Mouse (Mus musculus): ENCODE measurements around the gene Mien1. TPM values are rescaled to one million over a fixed set of nuclear protein-coding genes. Genes with fewer than 3 reads are reported as not detected.

The Mien1 gene
- polyA plus RNA-seq (2016; fragmentation: Nextera tagmentation; extraction: Ambion mirVana) = 158 and 159 TPM in 2 replicates

- 4% methylated on average over 43 of the region's 43 CpGs for WGBS
- peak within 1 kb of the TSS; percentile 72 for H3K27ac ChIP-seq
Measured at GRCm38 (mm10) chr11:98438331-98439158, at the start of gene Mien1. Mien1 (minus strand) TSS chr11:98438991.

GRCm38 (mm10) chr11:98487526-98488040, 48.8 kb upstream of the Mien1 start:
- Histone ChIP-seq H3K9me3 (replicated peaks) (no peaks in the 10 kb centered on the region), H3K4me3 (no peak overlapping the region), H3K27me3 (no peaks in the 10 kb centered on the region), H3K36me3 (no peaks in the 10 kb centered on the region), H3K4me1 (peaks cover 6% of the 10 kb centered on the region; the same call in 1 of the 2 replicates), H3K4me2 (replicated peaks) (no peak overlapping the region), H3K9ac (no peak overlapping the region), H3K27ac (peak overlapping the region; percentile 44; the same call in 1 of the 2 replicates)
- ATAC-seq (ENCODE audit: low FRiP score) = no peak
- 80% methylated on average over 5 of the region's 5 CpGs for WGBS

More at GRCm38 (mm10) chr11:98438331-98439158, at the start of gene Mien1:
- peak; percentile 89 for ATAC-seq (ENCODE audit: low FRiP score)
- Histone ChIP-seq H3K4me1 (peaks cover 8% of the 10 kb centered on the region), H3K9ac (peak within 1 kb of the TSS; percentile 67), H3K36me3 (peaks cover 32% of the 10 kb centered on the region), H3K4me2 (replicated peaks) (peak within 1 kb of the TSS; percentile 83), H3K27me3 (no peaks in the 10 kb centered on the region), H3K9me3 (replicated peaks) (no peaks in the 10 kb centered on the region), H3K4me3 (peak within 1 kb of the TSS; percentile 81)

GRCm38 (mm10) chr11:98485749-98486148, 47.0 kb upstream of the Mien1 start:
- H3K27me3 ChIP-seq = no peaks in the 10 kb centered on the region
- no peak overlapping the region for H3K9ac ChIP-seq
- no peak overlapping the region for H3K4me2 ChIP-seq (replicated peaks)
- no peaks in the 10 kb centered on the region for H3K9me3 ChIP-seq (replicated peaks)
- H3K4me3 ChIP-seq = no peak overlapping the region
- no peaks in the 10 kb centered on the region for H3K36me3 ChIP-seq
- WGBS = 93% methylated on average over 2 of the region's 2 CpGs
- no peak for ATAC-seq (ENCODE audit: low FRiP score)
- no peak overlapping the region for H3K27ac ChIP-seq
- H3K4me1 ChIP-seq = peaks cover 6% of the 10 kb centered on the region; the same call in 1 of the 2 replicates

- no peaks in the 10 kb centered on the region for H3K9me3 ChIP-seq (replicated peaks)
- H3K4me1 ChIP-seq = no peaks in the 10 kb centered on the region
- H3K27me3 ChIP-seq = no peaks in the 10 kb centered on the region
- H3K9ac ChIP-seq = no peak overlapping the region
- 86% methylated on average over 10 of the region's 10 CpGs for whole genome bisulfite sequencing
- no peaks in the 10 kb centered on the region for H3K36me3 ChIP-seq
- ATAC-seq (ENCODE audit: low FRiP score) = no peak
- no peak overlapping the region for H3K4me3 ChIP-seq
- H3K4me2 ChIP-seq (replicated peaks) = no peak overlapping the region
- H3K27ac ChIP-seq = no peak overlapping the region
Measured at GRCm38 (mm10) chr11:98482067-98482466, 43.3 kb upstream of the Mien1 start.

- no peaks in the 10 kb centered on the region for H3K9me3 ChIP-seq (replicated peaks)
- no peak for ATAC-seq (ENCODE audit: low FRiP score)
- no peak overlapping the region for H3K9ac ChIP-seq
- H3K36me3 ChIP-seq = no peaks in the 10 kb centered on the region
- H3K27ac ChIP-seq = no peak overlapping the region
- H3K27me3 ChIP-seq = no peaks in the 10 kb centered on the region
- no peak overlapping the region for H3K4me2 ChIP-seq (replicated peaks)
- H3K4me3 ChIP-seq = no peak overlapping the region
- 65% methylated on average over 6 of the region's 6 CpGs for WGBS
- H3K4me1 ChIP-seq = no peaks in the 10 kb centered on the region
Measured at GRCm38 (mm10) chr11:98481231-98481630, 42.4 kb upstream of the Mien1 start.

GRCm38 (mm10) chr11:98479940-98480497, 41.2 kb upstream of the Mien1 start:
- Histone ChIP-seq H3K9ac (no peak overlapping the region), H3K4me3 (no peak overlapping the region), H3K27ac (no peak overlapping the region), H3K4me2 (replicated peaks) (no peak overlapping the region), H3K36me3 (no peaks in the 10 kb centered on the region), H3K9me3 (replicated peaks) (no peaks in the 10 kb centered on the region), H3K4me1 (no peaks in the 10 kb centered on the region), H3K27me3 (no peaks in the 10 kb centered on the region)
- 90% methylated on average over 12 of the region's 12 CpGs for WGBS
- no peak for ATAC-seq (ENCODE audit: low FRiP score)

- Histone ChIP-seq H3K27me3 (no peaks in the 10 kb centered on the region), H3K27ac (no peak overlapping the region), H3K9me3 (replicated peaks) (no peaks in the 10 kb centered on the region), H3K9ac (no peak overlapping the region), H3K36me3 (no peaks in the 10 kb centered on the region), H3K4me1 (no peaks in the 10 kb centered on the region), H3K4me3 (no peak overlapping the region), H3K4me2 (replicated peaks) (no peak overlapping the region)
- ATAC-seq (ENCODE audit: low FRiP score) = no peak
- 85% methylated on average over 13 of the region's 13 CpGs for WGBS
Measured at GRCm38 (mm10) chr11:98479026-98479939, 40.5 kb upstream of the Mien1 start.

- WGBS = 73% methylated on average over 14 of the region's 14 CpGs
- Histone ChIP-seq H3K27ac (no peak overlapping the region), H3K9ac (no peak overlapping the region), H3K9me3 (replicated peaks) (no peaks in the 10 kb centered on the region), H3K27me3 (no peaks in the 10 kb centered on the region), H3K36me3 (no peaks in the 10 kb centered on the region), H3K4me2 (replicated peaks) (no peak overlapping the region), H3K4me1 (peaks cover 4% of the 10 kb centered on the region; the same call in 1 of the 2 replicates), H3K4me3 (no peak overlapping the region)
- ATAC-seq (ENCODE audit: low FRiP score) = no peak
Measured at GRCm38 (mm10) chr11:98477011-98477701, 38.4 kb upstream of the Mien1 start.

- Histone ChIP-seq H3K4me2 (replicated peaks) (no peak overlapping the region), H3K27me3 (no peaks in the 10 kb centered on the region), H3K9me3 (replicated peaks) (no peaks in the 10 kb centered on the region), H3K9ac (no peak overlapping the region), H3K36me3 (no peaks in the 10 kb centered on the region), H3K27ac (no peak overlapping the region), H3K4me1 (peaks cover 4% of the 10 kb centered on the region; the same call in 1 of the 2 replicates), H3K4me3 (no peak overlapping the region)
- no peak for ATAC-seq (ENCODE audit: low FRiP score)
- 86% methylated on average over 4 of the region's 4 CpGs for WGBS
Measured at GRCm38 (mm10) chr11:98476434-98476807, 37.6 kb upstream of the Mien1 start.

- no peak overlapping the region for H3K4me3 ChIP-seq
- no peaks in the 10 kb centered on the region for H3K36me3 ChIP-seq
- H3K4me2 ChIP-seq (replicated peaks) = no peak overlapping the region
- 92% methylated on average over 9 of the region's 9 CpGs for WGBS
- no peak overlapping the region for H3K9ac ChIP-seq
- no peaks in the 10 kb centered on the region for H3K27me3 ChIP-seq
- peaks cover 4% of the 10 kb centered on the region; the same call in 1 of the 2 replicates for H3K4me1 ChIP-seq
- ATAC-seq (ENCODE audit: low FRiP score) = no peak
- no peaks in the 10 kb centered on the region for H3K9me3 ChIP-seq (replicated peaks)
- H3K27ac ChIP-seq = no peak overlapping the region
Measured at GRCm38 (mm10) chr11:98475630-98476433, 37.0 kb upstream of the Mien1 start.

GRCm38 (mm10) chr11:98474967-98475366, 36.2 kb upstream of the Mien1 start:
- Histone ChIP-seq H3K4me2 (replicated peaks) (no peak overlapping the region), H3K4me1 (peaks cover 4% of the 10 kb centered on the region; the same call in 1 of the 2 replicates), H3K27me3 (no peaks in the 10 kb centered on the region), H3K9me3 (replicated peaks) (no peaks in the 10 kb centered on the region), H3K27ac (no peak overlapping the region), H3K9ac (no peak overlapping the region), H3K36me3 (no peaks in the 10 kb centered on the region), H3K4me3 (no peak overlapping the region)
- ATAC-seq (ENCODE audit: low FRiP score) = no peak
- WGBS = 91% methylated on average over 11 of the region's 11 CpGs
